22 mouse cellular contexts compared by ENCODE assay signal in the genomic region with DNA sequence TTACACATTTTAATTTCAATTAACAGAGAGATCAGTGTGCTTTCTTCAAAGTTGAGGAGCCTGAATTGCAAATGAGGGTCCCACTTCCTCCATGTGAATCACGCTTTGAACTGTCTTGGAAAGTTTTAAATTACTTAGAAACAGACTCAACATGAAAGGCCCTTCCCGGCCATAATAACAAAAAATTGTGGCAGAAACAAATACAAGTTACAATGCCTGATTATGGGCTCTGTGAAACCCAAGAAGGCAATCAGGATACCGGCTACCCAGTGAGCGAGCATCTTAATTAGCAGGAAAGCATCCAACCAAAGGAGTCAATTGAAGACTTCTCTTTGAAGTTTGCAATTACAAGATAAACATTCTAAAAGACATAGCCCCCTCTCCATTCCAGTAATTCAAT.
A peak's percentile ranks its signal among the peaks of the same experiment; 100 is the strongest.
DNase-seq lines count a peak whose midpoint lies in the region; ATAC-seq and TF ChIP-seq lines count a peak whose summit lies in the region.
"Had no signal": no experiment of that assay in that cellular context is flagged by ENCODE, and none has a peak within 500 bp of the region (broad histone marks: within the 10 kb centered on the region; RNA-seq: fewer than 3 reads in every experiment).

No protein-coding gene starts in this region.

- H3K27ac ChIP-seq in embryonic facial prominence, embryonic 11.5 days (replicated peaks; ENCODE audit: low read depth, low read length), result no peak overlapping the region
- no peak overlapping the region for H3K27ac ChIP-seq in embryonic facial prominence, embryonic 10.5 days (replicated peaks)
- H3K27ac ChIP-seq in hindbrain, postnatal 0 days, result no peak overlapping the region
- H3K27ac ChIP-seq in hindbrain, embryonic 13.5 days, result no peak overlapping the region
- no peak overlapping the region for H3K27ac ChIP-seq in embryonic facial prominence, embryonic 14.5 days (replicated peaks; ENCODE audit: low read depth, low read length)
- no peak overlapping the region for H3K27ac ChIP-seq in forebrain, postnatal 0 days (ENCODE audit: low read depth, low read length)
- H3K27ac ChIP-seq: embryonic facial prominence, embryonic 15.5 days; heart, adult 2 months; hindbrain, embryonic 10.5 days; hindbrain, embryonic 15.5 days had no signal

- no peaks in the 10 kb centered on the region for H3K27me3 ChIP-seq in embryonic facial prominence, embryonic 11.5 days (ENCODE audit: control insufficient read depth, insufficient read depth, low read length)
- H3K27me3 ChIP-seq in embryonic facial prominence, embryonic 10.5 days (replicated peaks; ENCODE audit: low read depth, poor library complexity, severe bottlenecking), result no peaks in the 10 kb centered on the region
- H3K27me3 ChIP-seq in hindbrain, postnatal 0 days (ENCODE audit: insufficient read depth, low read length), result no peaks in the 10 kb centered on the region
- no peaks in the 10 kb centered on the region for H3K27me3 ChIP-seq in hindbrain, embryonic 13.5 days
- H3K27me3 ChIP-seq in embryonic facial prominence, embryonic 14.5 days (replicated peaks; ENCODE audit: control insufficient read depth, insufficient read depth, low read length), result no peaks in the 10 kb centered on the region
- H3K27me3 ChIP-seq in forebrain, postnatal 0 days (ENCODE audit: insufficient read depth, low read length), result no peaks in the 10 kb centered on the region
- H3K27me3 ChIP-seq: embryonic facial prominence, embryonic 15.5 days; heart, embryonic 12.5 days; hindbrain, embryonic 15.5 days had no signal

- H3K4me3 ChIP-seq in embryonic facial prominence, embryonic 11.5 days (ENCODE audit: low read depth, low read length), result no peak overlapping the region
- H3K4me3 ChIP-seq in embryonic facial prominence, embryonic 10.5 days, result no peak overlapping the region
- no peak overlapping the region for H3K4me3 ChIP-seq in hindbrain, postnatal 0 days (ENCODE audit: low read length)
- no peak overlapping the region for H3K4me3 ChIP-seq in hindbrain, embryonic 13.5 days
- H3K4me3 ChIP-seq in embryonic facial prominence, embryonic 14.5 days (ENCODE audit: low read depth, low read length), result no peak overlapping the region
- H3K4me3 ChIP-seq in forebrain, postnatal 0 days (ENCODE audit: low read depth, low read length), result no peak overlapping the region
- H3K4me3 ChIP-seq: embryonic facial prominence, embryonic 15.5 days; erythroblast, embryonic 14.5 days; heart, adult 2 months; heart, embryonic 12.5 days; hindbrain, embryonic 10.5 days; hindbrain, embryonic 15.5 days had no signal

- peak; percentile 23 for DNase-seq in embryonic facial prominence, embryonic 11.5 days (ENCODE audit: low spot score)
- no peak for DNase-seq in embryonic facial prominence, embryonic 10.5 days (ENCODE audit: low spot score)
- peak; percentile 20 for DNase-seq in hindbrain, postnatal 0 days (ENCODE audit: low spot score)
- DNase-seq in embryonic facial prominence, embryonic 14.5 days (ENCODE audit: low spot score), result peak; percentile 57
- DNase-seq in forebrain, postnatal 0 days, result no peak
- no peak for DNase-seq in left cerebral cortex, adult 18-20 months (ENCODE audit: low spot score in 2 of 2)
- DNase-seq: adrenal gland, postnatal 14 days; cerebellum, adult 2 months; cerebellum, postnatal 10 days; gastrocnemius, postnatal 14 days; heart, adult 2 months; kidney, adult 11 months; kidney, adult 9 months had no signal

- no peak for ATAC-seq in embryonic facial prominence, embryonic 11.5 days (replicated peaks; ENCODE audit: insufficient number of reproducible peaks, low FRiP score, low TSS enrichment, low read depth)
- ATAC-seq in hindbrain, postnatal 0 days, result no peak
- no peak for ATAC-seq in hindbrain, embryonic 13.5 days (ENCODE audit: low FRiP score)
- ATAC-seq in embryonic facial prominence, embryonic 14.5 days (ENCODE audit: low read depth), result no peak
- ATAC-seq in forebrain, postnatal 0 days, result peak; percentile 32; the same call in 1 of the 2 replicates
- ATAC-seq in inflammation-experienced regulatory T-cells, adult 6 months, result no peak
- ATAC-seq: activated CD4-positive, CD25-positive, alpha-beta regulatory T cell, adult 4 months; Patski had no signal

- 6% methylated on average over 4 of the region's 4 CpGs for WGBS in embryonic facial prominence, embryonic 11.5 days
- 11% methylated on average over 4 of the region's 4 CpGs for WGBS in embryonic facial prominence, embryonic 10.5 days
- WGBS in hindbrain, postnatal 0 days, result 19% methylated on average over 4 of the region's 4 CpGs
- WGBS in hindbrain, embryonic 13.5 days, result 12% methylated on average over 4 of the region's 4 CpGs
- 26% methylated on average over 4 of the region's 4 CpGs for WGBS in embryonic facial prominence, embryonic 14.5 days
- 7% methylated on average over 4 of the region's 4 CpGs for WGBS in forebrain, postnatal 0 days

- no peak for TF ChIP-seq CTCF in hindbrain, postnatal 0 days (IDR thresholded peaks at IDR 0.05; ENCODE audit: low read depth)
- TF ChIP-seq CTCF in forebrain, postnatal 0 days (IDR thresholded peaks at IDR 0.05; ENCODE audit: low read depth), result no peak

- no peak overlapping the region for H3K9ac ChIP-seq in embryonic facial prominence, embryonic 11.5 days (replicated peaks; ENCODE audit: low read length)
- H3K9ac ChIP-seq in hindbrain, postnatal 0 days (replicated peaks; ENCODE audit: low read length), result no peak overlapping the region
- no peak overlapping the region for H3K9ac ChIP-seq in hindbrain, embryonic 13.5 days
- H3K9ac ChIP-seq in embryonic facial prominence, embryonic 14.5 days (ENCODE audit: low read depth, low read length), result no peak overlapping the region
- H3K9ac ChIP-seq in forebrain, postnatal 0 days, result no peak overlapping the region
- H3K9ac ChIP-seq: embryonic facial prominence, embryonic 15.5 days; heart, embryonic 12.5 days; hindbrain, embryonic 15.5 days had no signal

- no peaks in the 10 kb centered on the region for H3K4me1 ChIP-seq in embryonic facial prominence, embryonic 11.5 days (ENCODE audit: control insufficient read depth, insufficient read depth, low read length)
- H3K4me1 ChIP-seq in embryonic facial prominence, embryonic 10.5 days, result peaks cover 10% of the 10 kb centered on the region
- H3K4me1 ChIP-seq in hindbrain, postnatal 0 days (ENCODE audit: insufficient read depth, low read length), result no peaks in the 10 kb centered on the region
- H3K4me1 ChIP-seq in hindbrain, embryonic 13.5 days (replicated peaks), result no peaks in the 10 kb centered on the region
- H3K4me1 ChIP-seq in embryonic facial prominence, embryonic 14.5 days (ENCODE audit: control insufficient read depth, insufficient read depth, low read length), result no peaks in the 10 kb centered on the region
- no peaks in the 10 kb centered on the region for H3K4me1 ChIP-seq in forebrain, postnatal 0 days (ENCODE audit: insufficient read depth)
- H3K4me1 ChIP-seq: embryonic facial prominence, embryonic 15.5 days had no signal

- H3K9me3 ChIP-seq in embryonic facial prominence, embryonic 11.5 days (replicated peaks; ENCODE audit: control insufficient read depth, low read length), result no peaks in the 10 kb centered on the region
- H3K9me3 ChIP-seq in embryonic facial prominence, embryonic 10.5 days, result no peaks in the 10 kb centered on the region
- H3K9me3 ChIP-seq in hindbrain, postnatal 0 days (ENCODE audit: low read length), result no peaks in the 10 kb centered on the region
- H3K9me3 ChIP-seq in hindbrain, embryonic 13.5 days, result no peaks in the 10 kb centered on the region
- no peaks in the 10 kb centered on the region for H3K9me3 ChIP-seq in embryonic facial prominence, embryonic 14.5 days (ENCODE audit: control insufficient read depth, low read length)
- no peaks in the 10 kb centered on the region for H3K9me3 ChIP-seq in forebrain, postnatal 0 days (ENCODE audit: low read length)
- H3K9me3 ChIP-seq: embryonic facial prominence, embryonic 15.5 days; heart, embryonic 12.5 days; hindbrain, embryonic 10.5 days; hindbrain, embryonic 15.5 days had no signal

- H3K36me3 ChIP-seq in embryonic facial prominence, embryonic 11.5 days (replicated peaks; ENCODE audit: control insufficient read depth, insufficient read depth, low read depth, low read length), result no peaks in the 10 kb centered on the region
- no peaks in the 10 kb centered on the region for H3K36me3 ChIP-seq in embryonic facial prominence, embryonic 10.5 days (replicated peaks)
- no peaks in the 10 kb centered on the region for H3K36me3 ChIP-seq in hindbrain, postnatal 0 days (ENCODE audit: insufficient read depth, low read length)
- H3K36me3 ChIP-seq in hindbrain, embryonic 13.5 days, result no peaks in the 10 kb centered on the region
- no peaks in the 10 kb centered on the region for H3K36me3 ChIP-seq in embryonic facial prominence, embryonic 14.5 days (ENCODE audit: control insufficient read depth, insufficient read depth, low read length)
- peaks cover 2% of the 10 kb centered on the region; the same call in 1 of the 2 replicates for H3K36me3 ChIP-seq in forebrain, postnatal 0 days (ENCODE audit: insufficient read depth)
- H3K36me3 ChIP-seq: embryonic facial prominence, embryonic 15.5 days; heart, embryonic 12.5 days; hindbrain, embryonic 10.5 days; hindbrain, embryonic 15.5 days had no signal

- H3K4me2 ChIP-seq in embryonic facial prominence, embryonic 11.5 days (ENCODE audit: low read depth, low read length), result no peak overlapping the region
- H3K4me2 ChIP-seq in hindbrain, postnatal 0 days (ENCODE audit: low read depth, low read length), result no peak overlapping the region
- no peak overlapping the region for H3K4me2 ChIP-seq in hindbrain, embryonic 13.5 days
- H3K4me2 ChIP-seq in embryonic facial prominence, embryonic 14.5 days (ENCODE audit: low read depth, low read length), result no peak overlapping the region
- H3K4me2 ChIP-seq in forebrain, postnatal 0 days (ENCODE audit: low read depth), result no peak overlapping the region
- H3K4me2 ChIP-seq: embryonic facial prominence, embryonic 15.5 days; heart, embryonic 12.5 days; hindbrain, embryonic 15.5 days had no signal

Comparison
In these comparisons a context has a peak if more than half of its experiments do, and no peak if none do; other contexts are left out.
1. DNase-seq: peak in embryonic facial prominence, embryonic 11.5 days (single experiment), hindbrain, postnatal 0 days (single experiment) and embryonic facial prominence, embryonic 14.5 days (single experiment); none in embryonic facial prominence, embryonic 10.5 days (single experiment), forebrain, postnatal 0 days (single experiment) and left cerebral cortex, adult 18-20 months (0 of 2).